Mouse (Mus musculus): ENCODE data around the gene Fam206a.

- TF ChIP-seq GATA1 (IDR thresholded peaks at IDR 0.05; ENCODE audit: low read length) (no peak), TAL1 (IDR thresholded peaks at IDR 0.05; ENCODE audit: low read length) (no peak)
Measured at GRCm38 (mm10) chr4:56791373-56791772, 10.8 kb upstream of the Fam206a start.

All from erythroblast, embryonic 14.5 days (primary cell).